Mouse (Mus musculus) midbrain, postnatal 0 days (tissue): Measurements from ENCODE around the gene Plxna4. TPM values are rescaled to one million over a fixed set of nuclear protein-coding genes. Genes with fewer than 3 reads are reported as not detected.

Experiments
- ATAC-seq: fragments of 200-750 bp; cut with Nextera tagmentation; 2 replicates; pipeline ENCODE4 v1.8.0; 2017; ENCODE audit warnings: moderate number of reproducible peaks, mild to moderate bottlenecking, moderate TSS enrichment, moderate library complexity; ENCODE audit not compliant: low FRiP score
- DNase-seq: peaks from one replicate; pipeline ENCODE4 v3.0.0-alpha.2; 2015; ENCODE audit warnings: low spot score
- H3K27ac ChIP-seq: fragments of 300-500 bp; sonication (generic); 2 replicates; pipeline ENCODE4 v1.5.1; 2014; ENCODE audit warnings: low read depth, mild to moderate bottlenecking, low read length, mixed read lengths
- H3K27me3 ChIP-seq: fragments of 300-500 bp; sonication (generic); 2 replicates; pipeline ENCODE4 v1.6.1; 2014; ENCODE audit warnings: low read length, control low read depth, mixed read lengths; ENCODE audit not compliant: insufficient read depth
- H3K36me3 ChIP-seq: fragments of 300-500 bp; sonication (generic); 2 replicates; pipeline ENCODE4 v1.6.1; 2014; ENCODE audit warnings: low read length, control low read depth, mixed read lengths; ENCODE audit not compliant: insufficient read depth
- H3K4me1 ChIP-seq: fragments of 300-500 bp; sonication (generic); 2 replicates; pipeline ENCODE4 v1.6.1; 2014; ENCODE audit warnings: mild to moderate bottlenecking, control low read depth, antibody characterized with exemption, low read length, mixed read lengths; ENCODE audit not compliant: insufficient read depth
- H3K4me2 ChIP-seq: fragments of 300-500 bp; sonication (generic); 2 replicates; pipeline ENCODE4 v1.6.1; 2014; ENCODE audit warnings: low read depth, mild to moderate bottlenecking, low read length, mixed read lengths; ENCODE audit not compliant: poor library complexity, severe bottlenecking
- H3K4me3 ChIP-seq: fragments of 300-500 bp; sonication (generic); 2 replicates; pipeline ENCODE4 v1.5.1; 2014; ENCODE audit warnings: low read depth, mild to moderate bottlenecking, low read length, moderate library complexity
- H3K9ac ChIP-seq: fragments of 300-500 bp; sonication (generic); replicated peaks from 2 replicates; pipeline ENCODE4 v1.6.1; 2014; ENCODE audit warnings: mild to moderate bottlenecking, low read length, moderate library complexity, mixed read lengths; ENCODE audit not compliant: poor library complexity, severe bottlenecking
- H3K9me3 ChIP-seq: fragments of 300-500 bp; sonication (generic); 2 replicates; pipeline ENCODE4 v1.6.1; 2016; ENCODE audit warnings: low read length, control low read depth
- CTCF ChIP-seq: IDR thresholded peaks from 2 replicates; pipeline ENCODE4 v1.5.1; 2016; ENCODE audit warnings: antibody characterized with exemption, mild to moderate bottlenecking
- WGBS: fragments of 180-500 bp; shearing (Covaris S2); extraction: QIAGEN DNeasy Blood & Tissue Kit; methylation state at CpG from one replicate; pipeline ENCODE4 v1.1.7; 2014; 5-methylcytosine and 5-hydroxymethylcytosine counted together
- polyA plus RNA-seq: library from polyadenylated mRNA; unstranded; fragments of >200 nt; fragmentation: Nextera tagmentation; extraction: Ambion mirVana; gene quantifications from 2 replicates; pipeline ENCODE4 v1.2.1, GENCODE M21; 2015
- total RNA-seq: library from RNA; depleted of rRNA; stranded (reverse); fragments of >200 nt; gene quantifications from 2 replicates; pipeline ENCODE4 v1.2.3, GENCODE M21; 2014

Gene Plxna4
- total and polyA plus RNA-seq, 2 experiments from 2014 or later, result 9.6 to 39.7 TPM

- no peaks in the 10 kb centered on the region for H3K36me3 ChIP-seq
- H3K9me3 ChIP-seq, result no peaks in the 10 kb centered on the region
- H3K4me2 ChIP-seq, result no peak overlapping the region
- no peak for ATAC-seq
- H3K27ac ChIP-seq, result no peak overlapping the region
- WGBS, result 91% methylated on average over 1 of the region's 1 CpGs
- no peaks in the 10 kb centered on the region for H3K27me3 ChIP-seq
- TF ChIP-seq CTCF, result no peak
- no peak overlapping the region for H3K4me3 ChIP-seq
- DNase-seq, result no peak
- H3K4me1 ChIP-seq, result peaks cover 12% of the 10 kb centered on the region
- no peak overlapping the region for H3K9ac ChIP-seq
Measured at GRCm38 (mm10) chr6:32443679-32444078, 144.3 kb downstream of the Plxna4 start.

- Histone ChIP-seq H3K4me2 (no peak overlapping the region), H3K36me3 (no peaks in the 10 kb centered on the region), H3K27ac (no peak overlapping the region), H3K9ac (no peak overlapping the region), H3K4me3 (no peak overlapping the region), H3K9me3 (no peaks in the 10 kb centered on the region), H3K4me1 (peaks cover 4% of the 10 kb centered on the region; the same call in 1 of the 2 replicates), H3K27me3 (no peaks in the 10 kb centered on the region)
- no peak for TF ChIP-seq CTCF
- 53% methylated on average over 2 of the region's 2 CpGs for WGBS
- DNase-seq (no peak), ATAC-seq (no peak)
Measured at GRCm38 (mm10) chr6:32439434-32439833, 148.6 kb downstream of the Plxna4 start.

- Histone ChIP-seq H3K9ac (no peak overlapping the region), H3K36me3 (no peaks in the 10 kb centered on the region), H3K4me1 (no peaks in the 10 kb centered on the region), H3K4me3 (no peak overlapping the region), H3K4me2 (no peak overlapping the region), H3K27ac (no peak overlapping the region), H3K9me3 (no peaks in the 10 kb centered on the region), H3K27me3 (no peaks in the 10 kb centered on the region)
- DNase-seq, result no peak
- TF ChIP-seq CTCF, result no peak
- no peak for ATAC-seq
- 73% methylated on average over 6 of the region's 6 CpGs for WGBS
Measured at GRCm38 (mm10) chr6:32437219-32437618, 150.8 kb downstream of the Plxna4 start.

- H3K36me3 ChIP-seq, result no peaks in the 10 kb centered on the region
- no peak for ATAC-seq
- no peak overlapping the region for H3K9ac ChIP-seq
- no peak overlapping the region for H3K4me3 ChIP-seq
- no peak for TF ChIP-seq CTCF
- H3K4me2 ChIP-seq, result no peak overlapping the region
- no peaks in the 10 kb centered on the region for H3K27me3 ChIP-seq
- no peaks in the 10 kb centered on the region for H3K4me1 ChIP-seq
- H3K9me3 ChIP-seq, result no peaks in the 10 kb centered on the region
- 77% methylated on average over 2 of the region's 2 CpGs for WGBS
- DNase-seq, result no peak
- no peak overlapping the region for H3K27ac ChIP-seq
Measured at GRCm38 (mm10) chr6:32423124-32423523, 164.9 kb downstream of the Plxna4 start.

- Histone ChIP-seq H3K4me1 (no peaks in the 10 kb centered on the region), H3K4me2 (no peak overlapping the region), H3K4me3 (no peak overlapping the region), H3K27ac (no peak overlapping the region), H3K9me3 (no peaks in the 10 kb centered on the region), H3K27me3 (no peaks in the 10 kb centered on the region), H3K9ac (no peak overlapping the region), H3K36me3 (no peaks in the 10 kb centered on the region)
- ATAC-seq, result no peak
- no peak for DNase-seq
- 90% methylated on average over 3 of the region's 3 CpGs for WGBS
- no peak for TF ChIP-seq CTCF
Measured at GRCm38 (mm10) chr6:32420610-32421009, 167.4 kb downstream of the Plxna4 start.

- TF ChIP-seq CTCF, result no peak
- no peaks in the 10 kb centered on the region for H3K36me3 ChIP-seq
- H3K4me3 ChIP-seq, result no peak overlapping the region
- no peaks in the 10 kb centered on the region for H3K4me1 ChIP-seq
- DNase-seq (no peak), ATAC-seq (no peak)
- WGBS, result 91% methylated on average over 4 of the region's 4 CpGs
- no peaks in the 10 kb centered on the region for H3K27me3 ChIP-seq
- no peak overlapping the region for H3K27ac ChIP-seq
- H3K4me2 ChIP-seq, result no peak overlapping the region
- H3K9ac ChIP-seq, result no peak overlapping the region
- H3K9me3 ChIP-seq, result no peaks in the 10 kb centered on the region
Measured at GRCm38 (mm10) chr6:32417351-32417750, 170.6 kb downstream of the Plxna4 start.

- 93% methylated on average over 5 of the region's 5 CpGs for WGBS
- no peaks in the 10 kb centered on the region for H3K4me1 ChIP-seq
- H3K27me3 ChIP-seq, result no peaks in the 10 kb centered on the region
- ATAC-seq (no peak), DNase-seq (no peak)
- no peaks in the 10 kb centered on the region for H3K36me3 ChIP-seq
- no peaks in the 10 kb centered on the region for H3K9me3 ChIP-seq
- H3K4me2 ChIP-seq, result no peak overlapping the region
- H3K9ac ChIP-seq, result no peak overlapping the region
- TF ChIP-seq CTCF, result no peak
- no peak overlapping the region for H3K4me3 ChIP-seq
- H3K27ac ChIP-seq, result no peak overlapping the region
Measured at GRCm38 (mm10) chr6:32411325-32411724, 176.7 kb downstream of the Plxna4 start.
